Mouse (Mus musculus) heart, embryonic 11.5 days (tissue): ENCODE data around the gene Car12. TPM values are rescaled to one million over a fixed set of nuclear protein-coding genes. Genes with fewer than 3 reads are reported as not detected.
A peak's percentile ranks its signal among the peaks of the same experiment; 100 is the strongest.
"Not testable (repeated sequence)": the region's sequence is repeated elsewhere in the genome, so short reads cannot be mapped to it uniquely, and the experiment has no call there.

Experiments
- ATAC-seq: fragments of 200-750 bp; cut with Nextera tagmentation; replicated peaks from 2 replicates; pipeline ENCODE4 v1.8.0; 2017; ENCODE audit warnings: moderate library complexity; ENCODE audit not compliant: insufficient number of reproducible peaks, low FRiP score, low TSS enrichment
- H3K27ac ChIP-seq: fragments of 300-500 bp; sonication (generic); 2 replicates; pipeline ENCODE4 v1.5.1; 2014; ENCODE audit warnings: mild to moderate bottlenecking, low read depth, low read length
- H3K27me3 ChIP-seq: fragments of 300-500 bp; sonication (generic); 2 replicates; pipeline ENCODE4 v1.6.1; 2014; ENCODE audit warnings: mild to moderate bottlenecking, low read length, mixed read lengths; ENCODE audit not compliant: control insufficient read depth, insufficient read depth
- H3K36me3 ChIP-seq: fragments of 300-500 bp; sonication (generic); 2 replicates; pipeline ENCODE4 v1.6.1; 2014; ENCODE audit warnings: mild to moderate bottlenecking, low read length, moderate library complexity, mixed read lengths; ENCODE audit not compliant: control insufficient read depth, insufficient read depth
- H3K4me1 ChIP-seq: fragments of 300-500 bp; sonication (generic); 2 replicates; pipeline ENCODE4 v1.6.1; 2014; ENCODE audit warnings: low read length; ENCODE audit not compliant: control insufficient read depth, insufficient read depth
- H3K4me2 ChIP-seq: fragments of 300-500 bp; sonication (generic); 2 replicates; pipeline ENCODE4 v1.6.1; 2014; ENCODE audit warnings: mild to moderate bottlenecking, moderate library complexity
- H3K4me3 ChIP-seq: fragments of 300-500 bp; sonication (generic); 2 replicates; pipeline ENCODE4 v1.5.1; 2014; ENCODE audit warnings: low read depth, low read length
- H3K9ac ChIP-seq: fragments of 300-500 bp; sonication (generic); 2 replicates; pipeline ENCODE4 v1.6.1; 2014; ENCODE audit warnings: mild to moderate bottlenecking, low read depth, low read length, moderate library complexity
- H3K9me3 ChIP-seq: fragments of 300-500 bp; sonication (generic); replicated peaks from 2 replicates; pipeline ENCODE4 v1.6.1; 2016; ENCODE audit warnings: low read length; ENCODE audit not compliant: control insufficient read depth
- WGBS: fragments of 180-500 bp; shearing (Covaris S2); extraction: QIAGEN DNeasy Blood & Tissue Kit; methylation state at CpG from one replicate; pipeline ENCODE4 v1.1.7; 2014; ENCODE audit not compliant: insufficient replicate concordance; 5-methylcytosine and 5-hydroxymethylcytosine counted together
- polyA plus RNA-seq: library from polyadenylated mRNA; unstranded; fragments of >200 nt; fragmentation: Nextera tagmentation; extraction: Ambion mirVana; gene quantifications from 2 replicates; pipeline ENCODE4 v1.2.1, GENCODE M21; 2014

The Car12 gene
- polyA plus RNA-seq, 1 experiment from 2014 or later, result 0.30 TPM

- Histone ChIP-seq H3K36me3 (no peaks in the 10 kb centered on the region), H3K9me3 (no peaks in the 10 kb centered on the region), H3K4me2 (no peak overlapping the region), H3K9ac (no peak overlapping the region), H3K27ac (no peak overlapping the region), H3K4me1 (no peaks in the 10 kb centered on the region), H3K4me3 (no peak overlapping the region), H3K27me3 (no peaks in the 10 kb centered on the region)
- ATAC-seq, result no peak
- WGBS, result 100% methylated on average over 1 of the region's 1 CpGs
These were observed 55.2 kb downstream of the Car12 start for GRCm38 (mm10) chr9:66768721-66769120.

GRCm38 (mm10) chr9:66769275-66769674 is 55.8 kb downstream of the Car12 start:
- no peak overlapping the region for H3K4me2 ChIP-seq
- H3K36me3 ChIP-seq, result no peaks in the 10 kb centered on the region
- 73% methylated on average over 3 of the region's 3 CpGs for WGBS
- H3K27ac ChIP-seq, result no peak overlapping the region
- no peaks in the 10 kb centered on the region for H3K4me1 ChIP-seq
- no peaks in the 10 kb centered on the region for H3K27me3 ChIP-seq
- no peak for ATAC-seq
- no peaks in the 10 kb centered on the region for H3K9me3 ChIP-seq
- H3K4me3 ChIP-seq, result no peak overlapping the region
- H3K9ac ChIP-seq, result no peak overlapping the region

- no peak for ATAC-seq
- Histone ChIP-seq H3K9me3 (no peaks in the 10 kb centered on the region), H3K27me3 (no peaks in the 10 kb centered on the region), H3K4me2 (no peak overlapping the region), H3K9ac (no peak overlapping the region), H3K4me3 (no peak overlapping the region), H3K36me3 (no peaks in the 10 kb centered on the region), H3K4me1 (no peaks in the 10 kb centered on the region), H3K27ac (no peak overlapping the region)
These were observed 57.2 kb downstream of the Car12 start for GRCm38 (mm10) chr9:66770701-66771100.

- H3K4me2 ChIP-seq, H3K27me3 ChIP-seq, ATAC-seq, H3K9me3 ChIP-seq, H3K9ac ChIP-seq, H3K4me1 ChIP-seq, H3K4me3 ChIP-seq, H3K36me3 ChIP-seq, H3K27ac ChIP-seq: not testable (repeated sequence)
- WGBS, result no CpG with 5 or more reads among the region's 3 CpGs
These were observed 71.1 kb downstream of the Car12 start for GRCm38 (mm10) chr9:66784552-66784951.

- H3K27ac ChIP-seq, result no peak overlapping the region
- no peak for ATAC-seq
- H3K27me3 ChIP-seq, result no peaks in the 10 kb centered on the region
- H3K4me1 ChIP-seq, result no peaks in the 10 kb centered on the region
- H3K36me3 ChIP-seq, result peaks cover under 1% of the 10 kb centered on the region; the same call in 1 of the 2 replicates
- WGBS, result 21% methylated on average over 2 of the region's 2 CpGs
- H3K9ac ChIP-seq, result no peak overlapping the region
- H3K9me3 ChIP-seq, result no peaks in the 10 kb centered on the region
- no peak overlapping the region for H3K4me2 ChIP-seq
- no peak overlapping the region for H3K4me3 ChIP-seq
These were observed 74.3 kb downstream of the Car12 start for GRCm38 (mm10) chr9:66787821-66788220.

GRCm38 (mm10) chr9:66794629-66795463 is 81.4 kb downstream of the Car12 start:
- Histone ChIP-seq H3K4me2 (peak overlapping the region; percentile 91), H3K4me1 (0 out of 2 replicates have a peak, but pooled peaks cover 3% of the 10 kb centered on the region), H3K27ac (peak overlapping the region; percentile 94), H3K9me3 (no peaks in the 10 kb centered on the region), H3K9ac (peak overlapping the region; percentile 78), H3K27me3 (no peaks in the 10 kb centered on the region), H3K4me3 (peak overlapping the region; percentile 72), H3K36me3 (no peaks in the 10 kb centered on the region)
- 2% methylated on average over 43 of the region's 43 CpGs for WGBS
- peak; percentile 11; the same call in 1 of the 2 replicates for ATAC-seq

GRCm38 (mm10) chr9:66795464-66796324 is 82.2 kb downstream of the Car12 start, which contains the start of gene Aph1b:
TSS of gene Aph1b (minus strand) at chr9:66795490.
- no peaks in the 10 kb centered on the region for H3K36me3 ChIP-seq
- H3K4me1 ChIP-seq, result 0 out of 2 replicates have a peak, but pooled peaks cover 3% of the 10 kb centered on the region
- peak within 1 kb of the TSS; percentile 78 for H3K9ac ChIP-seq
- no peaks in the 10 kb centered on the region for H3K27me3 ChIP-seq
- WGBS, result under 1% methylated on average over 42 of the region's 42 CpGs
- H3K4me2 ChIP-seq, result peak within 1 kb of the TSS; percentile 91
- peak within 1 kb of the TSS; percentile 72 for H3K4me3 ChIP-seq
- no peaks in the 10 kb centered on the region for H3K9me3 ChIP-seq
- H3K27ac ChIP-seq, result peak within 1 kb of the TSS; percentile 94
- ATAC-seq, result peak; percentile 98

- Histone ChIP-seq H3K27me3 (no peaks in the 10 kb centered on the region), H3K4me1 (0 out of 2 replicates have a peak, but pooled peaks cover 3% of the 10 kb centered on the region), H3K4me2 (peak within 1 kb of the TSS; percentile 91), H3K4me3 (peak within 1 kb of the TSS; percentile 72), H3K27ac (peak within 1 kb of the TSS; percentile 94; the same call in 1 of the 2 replicates), H3K9ac (peak within 1 kb of the TSS; percentile 49; the same call in 1 of the 2 replicates), H3K9me3 (no peaks in the 10 kb centered on the region), H3K36me3 (no peaks in the 10 kb centered on the region)
- ATAC-seq, result no peak
- WGBS, result 78% methylated on average over 5 of the region's 5 CpGs
These were observed 83.3 kb downstream of the Car12 start, which contains the start of gene Gm10647 for GRCm38 (mm10) chr9:66796739-66797138. TSS of gene Gm10647 (plus strand) at chr9:66797039.
